Mouse (Mus musculus): Measurements from ENCODE around the gene Pofut2.

- no peak for TF ChIP-seq CTCF (conservative IDR thresholded peaks at IDR 0.05; ENCODE audit: insufficient read depth, insufficient read length, low read depth, low read length)
- TF ChIP-seq POLR2A (IDR thresholded peaks at IDR 0.05; ENCODE audit: low read depth, low read length) = no peak
Observed at GRCm38 (mm10) chr10:77214586-77214985, 44.4 kb upstream of the Pofut2 start.

All from kidney, adult 2 months (tissue).